ENCODE assay signal across 8 mouse cellular contexts in the genomic region with DNA sequence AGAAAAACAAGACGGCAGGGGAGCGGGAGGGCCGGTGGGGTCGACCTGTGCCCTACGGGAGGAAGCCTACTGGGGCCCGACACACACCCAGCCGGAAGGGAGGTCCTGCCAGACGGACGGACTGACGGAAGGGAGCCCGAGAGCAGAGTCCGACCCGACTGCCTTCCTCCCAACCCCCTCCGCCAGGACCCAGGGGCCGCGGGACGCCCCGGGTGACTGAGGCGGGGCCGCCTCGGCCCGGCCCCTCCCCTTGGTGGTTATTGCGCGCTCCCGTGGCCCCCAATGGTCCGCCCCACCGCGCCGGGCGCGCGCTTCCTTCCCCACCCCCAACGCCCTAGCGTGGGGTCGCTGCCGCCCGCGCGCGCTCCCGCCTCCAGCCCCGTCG. TPM values are rescaled to one million over a fixed set of nuclear protein-coding genes. Genes with fewer than 3 reads are reported as not detected.
DNase-seq lines count a peak whose midpoint lies in the region; ATAC-seq and TF ChIP-seq lines count a peak whose summit lies in the region.

No protein-coding gene starts in this region.

- no peaks in the 10 kb centered on the region for H3K9me3 ChIP-seq in intestine, postnatal 0 days (ENCODE audit: control insufficient read depth)
- no peaks in the 10 kb centered on the region for H3K9me3 ChIP-seq in limb, embryonic 15.5 days
- H3K9me3 ChIP-seq in midbrain, embryonic 16.5 days (replicated peaks; ENCODE audit: control insufficient read depth, low read length, poor library complexity, severe bottlenecking) = no peaks in the 10 kb centered on the region
- H3K9me3 ChIP-seq in stomach, embryonic 15.5 days = no peaks in the 10 kb centered on the region

- peaks cover 25% of the 10 kb centered on the region; the same call in 1 of the 2 replicates for H3K36me3 ChIP-seq in intestine, postnatal 0 days (ENCODE audit: control insufficient read depth, insufficient read depth)
- peaks cover 43% of the 10 kb centered on the region for H3K36me3 ChIP-seq in limb, embryonic 15.5 days
- H3K36me3 ChIP-seq in midbrain, embryonic 16.5 days (ENCODE audit: control insufficient read depth, insufficient read depth, low read length) = peaks cover 14% of the 10 kb centered on the region
- H3K36me3 ChIP-seq in stomach, embryonic 15.5 days = peaks cover 24% of the 10 kb centered on the region; the same call in 1 of the 2 replicates

- H3K4me1 ChIP-seq in intestine, postnatal 0 days (replicated peaks; ENCODE audit: control insufficient read depth, insufficient read depth, low read length) = peaks cover 10% of the 10 kb centered on the region
- H3K4me1 ChIP-seq in limb, embryonic 15.5 days = peaks cover 54% of the 10 kb centered on the region
- H3K4me1 ChIP-seq in midbrain, embryonic 16.5 days (ENCODE audit: control insufficient read depth, insufficient read depth, low read length) = peaks cover 52% of the 10 kb centered on the region
- peaks cover 47% of the 10 kb centered on the region for H3K4me1 ChIP-seq in stomach, embryonic 15.5 days

- peak overlapping the region; percentile 86 for H3K9ac ChIP-seq in intestine, postnatal 0 days (ENCODE audit: low read depth, low read length)
- H3K9ac ChIP-seq in limb, embryonic 15.5 days = peak overlapping the region; percentile 74
- H3K9ac ChIP-seq in midbrain, embryonic 16.5 days (ENCODE audit: low read depth, low read length) = peak overlapping the region; percentile 92
- H3K9ac ChIP-seq in stomach, embryonic 15.5 days = peak overlapping the region; percentile 65

- TF ChIP-seq CTCF in intestine, postnatal 0 days (IDR thresholded peaks at IDR 0.05; ENCODE audit: low read depth) = no peak

- DNase-seq in 416B (ENCODE audit: low read depth) = peak; percentile 82
- DNase-seq in adrenal gland, postnatal 10 days = peak; percentile 94
- DNase-seq in embryo, embryonic 11.5 days (ENCODE audit: low read depth, low spot score) = peak; percentile 77

- peak overlapping the region; percentile 77 for H3K4me2 ChIP-seq in intestine, postnatal 0 days (replicated peaks; ENCODE audit: low read depth)
- peak overlapping the region; percentile 83 for H3K4me2 ChIP-seq in limb, embryonic 15.5 days
- H3K4me2 ChIP-seq in midbrain, embryonic 16.5 days (ENCODE audit: low read length) = peak overlapping the region; percentile 95
- peak overlapping the region; percentile 77 for H3K4me2 ChIP-seq in stomach, embryonic 15.5 days

- H3K27me3 ChIP-seq in intestine, postnatal 0 days (replicated peaks; ENCODE audit: control insufficient read depth, insufficient read depth, low read length) = no peaks in the 10 kb centered on the region
- no peaks in the 10 kb centered on the region for H3K27me3 ChIP-seq in limb, embryonic 15.5 days
- no peaks in the 10 kb centered on the region for H3K27me3 ChIP-seq in midbrain, embryonic 16.5 days (ENCODE audit: control insufficient read depth, insufficient read depth, low read depth, low read length)
- no peaks in the 10 kb centered on the region for H3K27me3 ChIP-seq in stomach, embryonic 15.5 days (replicated peaks)

- H3K4me3 ChIP-seq in intestine, postnatal 0 days (ENCODE audit: low read depth, low read length) = peak overlapping the region; percentile 75
- peak overlapping the region; percentile 77 for H3K4me3 ChIP-seq in limb, embryonic 15.5 days
- peak overlapping the region; percentile 80 for H3K4me3 ChIP-seq in midbrain, embryonic 16.5 days (ENCODE audit: low read depth, low read length)
- H3K4me3 ChIP-seq in stomach, embryonic 15.5 days (replicated peaks) = peak overlapping the region; percentile 74

- WGBS in intestine, postnatal 0 days = 1% methylated on average over 29 of the region's 43 CpGs
- WGBS in limb, embryonic 15.5 days = under 1% methylated on average over 36 of the region's 43 CpGs
- under 1% methylated on average over 37 of the region's 43 CpGs for WGBS in midbrain, embryonic 16.5 days
- 0% methylated on average over 39 of the region's 43 CpGs for WGBS in stomach, embryonic 15.5 days

- H3K27ac ChIP-seq in intestine, postnatal 0 days (ENCODE audit: low read depth, low read length) = peak overlapping the region; percentile 99
- H3K27ac ChIP-seq in limb, embryonic 15.5 days = peak overlapping the region; percentile 98
- peak overlapping the region; percentile 98 for H3K27ac ChIP-seq in midbrain, embryonic 16.5 days (ENCODE audit: low read length)
- H3K27ac ChIP-seq in stomach, embryonic 15.5 days = peak overlapping the region; percentile 98

- ATAC-seq in granulocyte monocyte progenitor cell, adult 5-6 weeks (replicated peaks; ENCODE audit: poor library complexity, severe bottlenecking) = peak; percentile 72
- peak; percentile 86 for ATAC-seq in intestine, postnatal 0 days
- ATAC-seq in limb, embryonic 15.5 days (ENCODE audit: insufficient number of reproducible peaks, low FRiP score, low TSS enrichment, low read depth) = peak; percentile 72
- ATAC-seq in midbrain, embryonic 16.5 days = peak; percentile 51
- ATAC-seq in stomach, embryonic 15.5 days (ENCODE audit: insufficient read depth, low FRiP score, low read depth) = peak; percentile 79

RNA-seq across cellular contexts. Expression of a gene that starts 0.4 kb away (rescaled TPM):
- 10 to 100 TPM; 88.9 to 90.2 TPM for total RNA-seq in adrenal gland, postnatal 10 days (2021)
- total RNA-seq in granulocyte monocyte progenitor cell, adult 5-6 weeks (2014; fragmentation: Nextera tagmentation) = 16.1 and 26.2 TPM in 2 replicates
- 18.7 and 27.8 TPM in 2 replicates for total RNA-seq in granulocyte monocyte progenitor cell, adult 5-6 weeks (2017)
- 63.9 and 64.0 TPM in 2 replicates for polyA plus RNA-seq in intestine, postnatal 0 days (2015; fragmentation: Nextera tagmentation; extraction: Ambion mirVana)
- polyA plus RNA-seq in limb, embryonic 15.5 days (2015; fragmentation: Nextera tagmentation; extraction: Ambion mirVana) = 74.5 and 78.3 TPM in 2 replicates
- 91.5 and 95.7 TPM in 2 replicates for polyA plus RNA-seq in midbrain, embryonic 16.5 days (2015; fragmentation: Nextera tagmentation; extraction: Ambion mirVana)
- 68.9 and 73.7 TPM in 2 replicates for polyA plus RNA-seq in stomach, embryonic 15.5 days (2015; fragmentation: Nextera tagmentation; extraction: Ambion mirVana)

RNA-seq across cellular contexts. Expression of a gene that starts 12.5 kb away (rescaled TPM):
- 10 to 100 TPM; 36.1 to 42.0 TPM for total RNA-seq in adrenal gland, postnatal 10 days (2021)
- 44.6 and 67.2 TPM in 2 replicates for total RNA-seq in granulocyte monocyte progenitor cell, adult 5-6 weeks (2014; fragmentation: Nextera tagmentation)
- 18.0 and 19.8 TPM in 2 replicates for total RNA-seq in granulocyte monocyte progenitor cell, adult 5-6 weeks (2017)
- polyA plus RNA-seq in intestine, postnatal 0 days (2015; fragmentation: Nextera tagmentation; extraction: Ambion mirVana) = 96.2 and 103 TPM in 2 replicates
- 70.5 and 73.3 TPM in 2 replicates for polyA plus RNA-seq in limb, embryonic 15.5 days (2015; fragmentation: Nextera tagmentation; extraction: Ambion mirVana)
- 104 and 106 TPM in 2 replicates for polyA plus RNA-seq in midbrain, embryonic 16.5 days (2015; fragmentation: Nextera tagmentation; extraction: Ambion mirVana)
- 63.5 and 65.3 TPM in 2 replicates for polyA plus RNA-seq in stomach, embryonic 15.5 days (2015; fragmentation: Nextera tagmentation; extraction: Ambion mirVana)

RNA-seq across cellular contexts. Expression of a gene that starts 12.7 kb away (rescaled TPM):
- not detected for total RNA-seq in adrenal gland, postnatal 10 days (2021)
- total RNA-seq in granulocyte monocyte progenitor cell, adult 5-6 weeks (2014; fragmentation: Nextera tagmentation) = not detected in 2 replicates
- not detected in 2 replicates for total RNA-seq in granulocyte monocyte progenitor cell, adult 5-6 weeks (2017)
- not detected in 2 replicates for polyA plus RNA-seq in intestine, postnatal 0 days (2015; fragmentation: Nextera tagmentation; extraction: Ambion mirVana)
- 0.09 TPM in 1 of 2 replicates, not detected in the other for polyA plus RNA-seq in limb, embryonic 15.5 days (2015; fragmentation: Nextera tagmentation; extraction: Ambion mirVana)
- polyA plus RNA-seq in midbrain, embryonic 16.5 days (2015; fragmentation: Nextera tagmentation; extraction: Ambion mirVana) = 0.21 and 0.25 TPM in 2 replicates
- not detected in 2 replicates for polyA plus RNA-seq in stomach, embryonic 15.5 days (2015; fragmentation: Nextera tagmentation; extraction: Ambion mirVana)

RNA-seq across cellular contexts. Expression of a gene that starts 14.7 kb away (rescaled TPM):
- total RNA-seq in adrenal gland, postnatal 10 days (2021) = not detected
- not detected in 2 replicates for total RNA-seq in granulocyte monocyte progenitor cell, adult 5-6 weeks (2014; fragmentation: Nextera tagmentation)
- total RNA-seq in granulocyte monocyte progenitor cell, adult 5-6 weeks (2017) = not detected in 2 replicates
- 0.22 TPM in 1 of 2 replicates, not detected in the other for polyA plus RNA-seq in intestine, postnatal 0 days (2015; fragmentation: Nextera tagmentation; extraction: Ambion mirVana)
- polyA plus RNA-seq in limb, embryonic 15.5 days (2015; fragmentation: Nextera tagmentation; extraction: Ambion mirVana) = 0.90 and 1.2 TPM in 2 replicates
- polyA plus RNA-seq in midbrain, embryonic 16.5 days (2015; fragmentation: Nextera tagmentation; extraction: Ambion mirVana) = 0.54 and 0.72 TPM in 2 replicates
- polyA plus RNA-seq in stomach, embryonic 15.5 days (2015; fragmentation: Nextera tagmentation; extraction: Ambion mirVana) = 0.59 TPM in 1 of 2 replicates, not detected in the other

RNA-seq across cellular contexts. Expression of a gene that starts 14.7 kb away (rescaled TPM):
- under 1 TPM in 1 of 2 experiments, not detected in 1; 0.69 TPM for total RNA-seq in adrenal gland, postnatal 10 days (2021)
- total RNA-seq in granulocyte monocyte progenitor cell, adult 5-6 weeks (2014; fragmentation: Nextera tagmentation) = 3.5 TPM in 1 of 2 replicates, not detected in the other
- not detected in 2 replicates for total RNA-seq in granulocyte monocyte progenitor cell, adult 5-6 weeks (2017)
- polyA plus RNA-seq in intestine, postnatal 0 days (2015; fragmentation: Nextera tagmentation; extraction: Ambion mirVana) = not detected in 2 replicates
- polyA plus RNA-seq in limb, embryonic 15.5 days (2015; fragmentation: Nextera tagmentation; extraction: Ambion mirVana) = 127 and 146 TPM in 2 replicates
- 18.2 and 18.8 TPM in 2 replicates for polyA plus RNA-seq in midbrain, embryonic 16.5 days (2015; fragmentation: Nextera tagmentation; extraction: Ambion mirVana)
- 12.3 and 21.2 TPM in 2 replicates for polyA plus RNA-seq in stomach, embryonic 15.5 days (2015; fragmentation: Nextera tagmentation; extraction: Ambion mirVana)

Comparison
In these comparisons a context has a peak if more than half of its experiments do, and no peak if none do; other contexts are left out.
1. Peak in every context shown above with its lines: DNase-seq, ATAC-seq, H3K4me3 ChIP-seq and H3K27ac ChIP-seq.